Mouse (Mus musculus): ENCODE measurements around the gene Cidec. TPM values are rescaled to one million over a fixed set of nuclear protein-coding genes. Genes with fewer than 3 reads are reported as not detected.

Cidec gene
- polyA plus RNA-seq, 1 experiment = not detected

DNA sequence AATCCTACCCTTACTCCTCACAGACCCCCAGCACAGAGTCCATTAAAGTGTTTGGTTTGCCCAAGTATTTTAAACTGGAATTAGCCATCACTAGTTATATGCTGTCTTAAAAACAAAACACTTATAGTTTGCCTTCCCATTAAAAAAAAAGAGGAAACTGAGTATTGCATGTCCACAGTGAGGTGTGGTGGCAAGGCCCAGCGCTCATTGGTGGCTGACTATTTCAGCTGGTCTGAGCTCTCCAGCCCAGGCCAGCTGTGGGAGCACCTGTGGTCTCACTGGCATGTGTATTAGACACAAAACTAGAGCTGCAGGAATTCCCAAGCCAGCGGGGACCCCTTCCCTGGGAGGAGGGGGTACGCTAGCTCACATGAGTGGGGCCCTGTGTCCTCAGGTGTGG is 33.0 kb upstream of the Cidec start:
- Histone ChIP-seq H3ac (ENCODE audit: control insufficient read depth, insufficient read length) (no peak overlapping the region), H3K4me2 (ENCODE audit: low read depth) (no peak overlapping the region), H3K4me3 (no peak overlapping the region), H3K36me3 (ENCODE audit: control insufficient read depth, insufficient read depth) (no peaks in the 10 kb centered on the region), H3K27me3 (ENCODE audit: control insufficient read depth, insufficient read depth, insufficient read length) (peaks cover 22% of the 10 kb centered on the region), H3K79me2 (ENCODE audit: control insufficient read depth, insufficient read depth) (no peaks in the 10 kb centered on the region)
- TF ChIP-seq MYOD1 (IDR thresholded peaks at IDR 0.05; ENCODE audit: control insufficient read depth in 1 of 3, insufficient read length in 2 of 3, low read depth in 2 of 3) = no peak
- TF ChIP-seq USF1 (IDR thresholded peaks at IDR 0.05; ENCODE audit: low read depth) = no peak
- TF ChIP-seq REST (IDR thresholded peaks at IDR 0.05; ENCODE audit: insufficient read depth, insufficient read length) = no peak

DNA sequence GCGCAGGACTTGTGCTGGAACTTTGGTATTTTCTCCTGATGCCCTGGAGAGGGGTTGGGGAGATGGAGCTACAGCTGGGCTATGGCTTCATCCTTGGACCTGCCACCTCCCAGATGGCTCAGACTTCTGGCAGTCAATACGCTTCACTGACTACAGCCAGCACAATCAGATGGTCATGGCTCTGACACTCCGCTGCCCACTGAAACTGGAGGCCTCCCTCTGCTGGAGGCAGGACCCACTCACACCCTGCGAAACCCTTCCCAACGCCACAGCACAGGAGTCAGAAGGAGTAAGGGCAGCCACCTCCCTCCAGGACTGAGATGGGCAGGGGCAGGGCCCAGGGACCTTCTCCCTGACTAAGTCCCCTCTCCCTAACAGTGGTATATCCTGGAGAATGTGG is 30.0 kb upstream of the Cidec start:
- Histone ChIP-seq H3K36me3 (ENCODE audit: control insufficient read depth, insufficient read depth) (no peaks in the 10 kb centered on the region), H3ac (ENCODE audit: control insufficient read depth, insufficient read length) (no peak overlapping the region), H3K4me2 (ENCODE audit: low read depth) (no peak overlapping the region), H3K27me3 (ENCODE audit: control insufficient read depth, insufficient read depth, insufficient read length) (peaks cover 38% of the 10 kb centered on the region), H3K4me3 (no peak overlapping the region), H3K79me2 (ENCODE audit: control insufficient read depth, insufficient read depth) (no peaks in the 10 kb centered on the region)
- TF ChIP-seq REST (IDR thresholded peaks at IDR 0.05; ENCODE audit: insufficient read depth, insufficient read length) (no peak), USF1 (IDR thresholded peaks at IDR 0.05; ENCODE audit: low read depth) (no peak), CEBPB (IDR thresholded peaks at IDR 0.05; ENCODE audit: insufficient read depth, poor library complexity, severe bottlenecking) (no peak)

- TF ChIP-seq REST (IDR thresholded peaks at IDR 0.05; ENCODE audit: insufficient read depth, insufficient read length) (no peak), TCF12 (IDR thresholded peaks at IDR 0.05; ENCODE audit: insufficient read depth, poor library complexity, severe bottlenecking) (no peak), TCF3 (IDR thresholded peaks at IDR 0.05; ENCODE audit: insufficient read length, low read depth) (no peak), USF1 (IDR thresholded peaks at IDR 0.05; ENCODE audit: low read depth) (no peak), POLR2AphosphoS2 (IDR thresholded peaks at IDR 0.05; ENCODE audit: insufficient read length, low read depth) (no peak), POLR2A (IDR thresholded peaks at IDR 0.05; ENCODE audit: insufficient read length, low read depth) (no peak), MYOD1 (IDR thresholded peaks at IDR 0.05; ENCODE audit: control insufficient read depth in 1 of 3, insufficient read length in 2 of 3, low read depth in 2 of 3) (no peak)
- no peak overlapping the region for H3K4me2 ChIP-seq (ENCODE audit: low read depth)
- no peak overlapping the region for H3K4me3 ChIP-seq
- no peak overlapping the region for H3ac ChIP-seq (ENCODE audit: control insufficient read depth, insufficient read length)
- H3K27me3 ChIP-seq (ENCODE audit: control insufficient read depth, insufficient read depth, insufficient read length) = peaks cover 51% of the 10 kb centered on the region
- no peaks in the 10 kb centered on the region for H3K36me3 ChIP-seq (ENCODE audit: control insufficient read depth, insufficient read depth)
- H3K79me2 ChIP-seq (ENCODE audit: control insufficient read depth, insufficient read depth) = no peaks in the 10 kb centered on the region
These were observed 28.5 kb upstream of the Cidec start for GRCm38 (mm10) chr6:113464040-113464439.

- Histone ChIP-seq H3K4me2 (ENCODE audit: low read depth) (no peak overlapping the region), H3K4me3 (no peak overlapping the region), H3ac (ENCODE audit: control insufficient read depth, insufficient read length) (no peak overlapping the region), H3K36me3 (ENCODE audit: control insufficient read depth, insufficient read depth) (no peaks in the 10 kb centered on the region), H3K79me2 (ENCODE audit: control insufficient read depth, insufficient read depth) (no peaks in the 10 kb centered on the region), H3K27me3 (ENCODE audit: control insufficient read depth, insufficient read depth, insufficient read length) (peaks cover 51% of the 10 kb centered on the region)
- TF ChIP-seq POLR2A (IDR thresholded peaks at IDR 0.05; ENCODE audit: insufficient read length, low read depth) = no peak
These were observed 23.1 kb upstream of the Cidec start for GRCm38 (mm10) chr6:113458635-113459034.

GRCm38 (mm10) chr6:113457952-113458534 is 22.5 kb upstream of the Cidec start, which contains the start of gene Il17re:
TSS of gene Il17re (plus strand) at chr6:113458484.
- H3ac ChIP-seq (ENCODE audit: control insufficient read depth, insufficient read length) = no peak within 1 kb of the TSS
- no peak within 1 kb of the TSS for H3K4me2 ChIP-seq (ENCODE audit: low read depth)
- H3K27me3 ChIP-seq (ENCODE audit: control insufficient read depth, insufficient read depth, insufficient read length) = peaks cover 51% of the 10 kb centered on the region
- no peaks in the 10 kb centered on the region for H3K36me3 ChIP-seq (ENCODE audit: control insufficient read depth, insufficient read depth)
- TF ChIP-seq USF1 (IDR thresholded peaks at IDR 0.05; ENCODE audit: low read depth) = no peak
- TF ChIP-seq TCF3 (IDR thresholded peaks at IDR 0.05; ENCODE audit: insufficient read length, low read depth) = no peak
- TF ChIP-seq E2F4 (IDR thresholded peaks at IDR 0.05; ENCODE audit: insufficient read depth) = no peak
- no peak for TF ChIP-seq POLR2AphosphoS2 (IDR thresholded peaks at IDR 0.05; ENCODE audit: insufficient read length, low read depth)
- TF ChIP-seq SRF (IDR thresholded peaks at IDR 0.05; ENCODE audit: control insufficient read depth, insufficient read length, low read depth) = no peak
- no peak for TF ChIP-seq TCF12 (IDR thresholded peaks at IDR 0.05; ENCODE audit: insufficient read depth, poor library complexity, severe bottlenecking)
- TF ChIP-seq POLR2A (IDR thresholded peaks at IDR 0.05; ENCODE audit: insufficient read length, low read depth) = no peak
- no peak for TF ChIP-seq MYOG (IDR thresholded peaks at IDR 0.05; ENCODE audit: control insufficient read depth in 1 of 3, insufficient read depth in 1 of 3, insufficient read length in 2 of 3, low read depth in 2 of 3)
- TF ChIP-seq MYOD1 (IDR thresholded peaks at IDR 0.05; ENCODE audit: control insufficient read depth in 1 of 3, insufficient read length in 2 of 3, low read depth in 2 of 3) = no peak
- TF ChIP-seq REST (IDR thresholded peaks at IDR 0.05; ENCODE audit: insufficient read depth, insufficient read length) = no peak
- no peak within 1 kb of the TSS for H3K4me3 ChIP-seq
- H3K79me2 ChIP-seq (ENCODE audit: control insufficient read depth, insufficient read depth) = no peaks in the 10 kb centered on the region

GRCm38 (mm10) chr6:113455007-113455406 is 19.4 kb upstream of the Cidec start:
- Histone ChIP-seq H3K27me3 (ENCODE audit: control insufficient read depth, insufficient read depth, insufficient read length) (peaks cover 29% of the 10 kb centered on the region), H3K79me2 (ENCODE audit: control insufficient read depth, insufficient read depth) (no peaks in the 10 kb centered on the region), H3K4me3 (no peak overlapping the region), H3ac (ENCODE audit: control insufficient read depth, insufficient read length) (no peak overlapping the region), H3K4me2 (ENCODE audit: low read depth) (no peak overlapping the region), H3K36me3 (ENCODE audit: control insufficient read depth, insufficient read depth) (no peaks in the 10 kb centered on the region)
- TF ChIP-seq POLR2AphosphoS2 (IDR thresholded peaks at IDR 0.05; ENCODE audit: insufficient read length, low read depth) (no peak), MYOD1 (IDR thresholded peaks at IDR 0.05; ENCODE audit: control insufficient read depth in 1 of 3, insufficient read length in 2 of 3, low read depth in 2 of 3) (no peak), CEBPB (IDR thresholded peaks at IDR 0.05; ENCODE audit: insufficient read depth, poor library complexity, severe bottlenecking) (no peak), TCF12 (IDR thresholded peaks at IDR 0.05; ENCODE audit: insufficient read depth, poor library complexity, severe bottlenecking) (no peak), MYOG (IDR thresholded peaks at IDR 0.05; ENCODE audit: control insufficient read depth in 1 of 3, insufficient read depth in 1 of 3, insufficient read length in 2 of 3, low read depth in 2 of 3) (no peak), MAX (IDR thresholded peaks at IDR 0.05; ENCODE audit: low read depth) (no peak), E2F4 (IDR thresholded peaks at IDR 0.05; ENCODE audit: insufficient read depth) (no peak), SRF (IDR thresholded peaks at IDR 0.05; ENCODE audit: control insufficient read depth, insufficient read length, low read depth) (no peak), USF1 (IDR thresholded peaks at IDR 0.05; ENCODE audit: low read depth) (no peak)

Measured in myocyte (in vitro differentiated cells).